Mouse (Mus musculus) hindbrain, postnatal 0 days (tissue): ENCODE measurements around the gene Arl10. TPM values are rescaled to one million over a fixed set of nuclear protein-coding genes. Genes with fewer than 3 reads are reported as not detected.
A peak's percentile ranks its signal among the peaks of the same experiment; 100 is the strongest.
"Not testable (repeated sequence)": the region's sequence is repeated elsewhere in the genome, so short reads cannot be mapped to it uniquely, and the experiment has no call there.

Source experiments
- ATAC-seq: fragments of 200-750 bp; cut with Nextera tagmentation; 2 replicates; pipeline ENCODE4 v1.8.0; 2017; ENCODE audit warnings: mild to moderate bottlenecking, moderate TSS enrichment, moderate library complexity
- DNase-seq: peaks from one replicate; pipeline ENCODE4 v3.0.0-alpha.2; 2015; ENCODE audit warnings: low spot score
- H3K27ac ChIP-seq: fragments of 300-500 bp; sonication (generic); 2 replicates; pipeline ENCODE4 v1.5.1; 2014; ENCODE audit warnings: mild to moderate bottlenecking
- H3K27me3 ChIP-seq: fragments of 300-500 bp; sonication (generic); 2 replicates; pipeline ENCODE4 v1.6.1; 2014; ENCODE audit warnings: low read length, mixed read lengths; ENCODE audit not compliant: insufficient read depth
- H3K36me3 ChIP-seq: fragments of 300-500 bp; sonication (generic); 2 replicates; pipeline ENCODE4 v1.6.1; 2014; ENCODE audit warnings: low read length, mixed read lengths; ENCODE audit not compliant: insufficient read depth
- H3K4me1 ChIP-seq: fragments of 300-500 bp; sonication (generic); 2 replicates; pipeline ENCODE4 v1.6.1; 2014; ENCODE audit warnings: antibody characterized with exemption, low read length, mixed read lengths; ENCODE audit not compliant: insufficient read depth
- H3K4me2 ChIP-seq: fragments of 300-500 bp; sonication (generic); 2 replicates; pipeline ENCODE4 v1.6.1; 2014; ENCODE audit warnings: low read depth, mild to moderate bottlenecking, low read length, moderate library complexity, mixed read lengths
- H3K4me3 ChIP-seq: fragments of 300-500 bp; sonication (generic); 2 replicates; pipeline ENCODE4 v1.5.1; 2014; ENCODE audit warnings: low read length
- H3K9ac ChIP-seq: fragments of 300-500 bp; sonication (generic); replicated peaks from 2 replicates; pipeline ENCODE4 v1.6.1; 2014; ENCODE audit warnings: mild to moderate bottlenecking, low read length, moderate library complexity, mixed read lengths
- H3K9me3 ChIP-seq: fragments of 300-500 bp; sonication (generic); 2 replicates; pipeline ENCODE4 v1.6.1; 2016; ENCODE audit warnings: low read length, mixed read lengths
- CTCF ChIP-seq: IDR thresholded peaks from 2 replicates; pipeline ENCODE4 v1.5.1; 2016; ENCODE audit warnings: antibody characterized with exemption, control low read depth, low read depth
- WGBS: fragments of 180-500 bp; shearing (Covaris S2); extraction: QIAGEN DNeasy Blood & Tissue Kit; methylation state at CpG from one replicate; pipeline ENCODE4 v1.1.7; 2014; 5-methylcytosine and 5-hydroxymethylcytosine counted together
- polyA plus RNA-seq: library from polyadenylated mRNA; unstranded; fragments of >200 nt; fragmentation: Nextera tagmentation; extraction: Ambion mirVana; gene quantifications from 2 replicates; pipeline ENCODE4 v1.2.1, GENCODE M21; 2015
- total RNA-seq: library from RNA; depleted of rRNA; stranded (reverse); fragments of >200 nt; gene quantifications from 2 replicates; pipeline ENCODE4 v1.2.3, GENCODE M21; 2014

The Arl10 gene
- total and polyA plus RNA-seq, 2 experiments from 2014 or later, result 69.7 to 159 TPM

DNA sequence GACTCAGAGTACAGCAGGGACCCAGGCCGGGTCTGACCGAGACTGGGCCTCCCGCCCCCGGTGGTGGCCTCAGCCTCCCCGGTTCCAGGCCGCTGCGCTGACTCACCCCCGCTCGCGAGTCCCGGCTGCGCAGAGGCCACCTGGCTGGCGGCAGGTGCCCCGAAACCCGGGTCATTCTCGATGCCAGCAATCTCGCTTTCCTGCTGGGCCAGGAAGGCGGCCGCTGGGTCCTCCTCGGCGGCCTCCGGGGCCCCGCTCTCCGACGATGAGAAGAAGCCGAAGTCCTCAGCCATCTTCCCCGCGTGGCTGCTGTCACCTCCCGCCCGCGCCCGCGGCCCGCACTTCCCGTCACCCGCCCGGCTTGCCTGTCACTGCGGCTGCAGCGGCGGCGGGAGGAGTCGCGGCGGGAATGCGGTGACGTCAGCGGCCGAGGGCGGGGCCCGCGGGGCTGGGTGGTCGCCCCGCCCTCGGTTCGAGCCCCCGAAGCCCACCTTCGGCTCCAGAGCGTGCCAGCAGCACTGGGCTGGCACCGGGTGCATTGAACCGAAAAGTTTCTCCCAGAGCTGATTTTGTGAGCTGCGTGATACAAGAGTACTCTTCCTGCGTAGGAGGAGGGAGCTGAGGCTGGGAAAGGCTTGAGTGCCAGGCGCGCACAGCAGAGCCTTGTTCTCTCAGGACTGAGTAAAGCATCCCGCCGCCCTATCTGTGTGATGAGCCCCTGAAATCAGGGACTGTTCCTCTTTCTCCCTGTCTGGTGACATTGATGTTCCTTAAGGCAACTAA lies 36.3 kb downstream of the Arl10 start, which contains the start of gene Cltb:
Gene Cltb (minus strand): TSS at position 373 of the 783 bp plus-strand sequence.
- Histone ChIP-seq H3K4me2 (peak within 1 kb of the TSS; percentile 74), H3K27me3 (no peaks in the 10 kb centered on the region), H3K27ac (peak within 1 kb of the TSS; percentile 86), H3K9me3 (no peaks in the 10 kb centered on the region), H3K4me3 (peak within 1 kb of the TSS; percentile 77), H3K36me3 (0 out of 2 replicates have a peak, but pooled peaks cover under 1% of the 10 kb centered on the region), H3K9ac (peak within 1 kb of the TSS; percentile 89), H3K4me1 (peaks cover 20% of the 10 kb centered on the region)
- peak; percentile 81 for ATAC-seq
- no peak for TF ChIP-seq CTCF
- WGBS, result under 1% methylated on average over 56 of the region's 66 CpGs
- peak; percentile 90 for DNase-seq

- not testable (repeated sequence) for H3K9ac ChIP-seq, H3K36me3 ChIP-seq, H3K4me2 ChIP-seq, H3K27me3 ChIP-seq, H3K9me3 ChIP-seq, ATAC-seq, H3K4me3 ChIP-seq, DNase-seq, H3K27ac ChIP-seq
- TF ChIP-seq CTCF, result peak; percentile 43
- WGBS, result 87% methylated on average over 8 of the region's 8 CpGs
- H3K4me1 ChIP-seq, result peaks cover 18% of the 10 kb centered on the region
Observed at GRCm38 (mm10) chr13:54613141-54613540, 38.3 kb downstream of the Arl10 start.

GRCm38 (mm10) chr13:54616307-54616706 lies 41.5 kb downstream of the Arl10 start:
- 80% methylated on average over 8 of the region's 8 CpGs for WGBS
- DNase-seq (no peak), ATAC-seq (no peak)
- Histone ChIP-seq H3K36me3 (no peaks in the 10 kb centered on the region), H3K4me3 (no peak overlapping the region), H3K4me1 (no peaks in the 10 kb centered on the region), H3K9me3 (no peaks in the 10 kb centered on the region), H3K4me2 (no peak overlapping the region), H3K9ac (no peak overlapping the region), H3K27me3 (no peaks in the 10 kb centered on the region), H3K27ac (no peak overlapping the region)
- TF ChIP-seq CTCF, result no peak

GRCm38 (mm10) chr13:54616998-54617397 lies 42.2 kb downstream of the Arl10 start:
- Histone ChIP-seq H3K27ac (no peak overlapping the region), H3K4me1 (no peaks in the 10 kb centered on the region), H3K9me3 (no peaks in the 10 kb centered on the region), H3K27me3 (no peaks in the 10 kb centered on the region), H3K4me2 (no peak overlapping the region), H3K9ac (no peak overlapping the region), H3K4me3 (no peak overlapping the region), H3K36me3 (no peaks in the 10 kb centered on the region)
- DNase-seq (no peak), ATAC-seq (no peak)
- peak; percentile 37; the same call in 1 of the 2 replicates for TF ChIP-seq CTCF
- 69% methylated on average over 6 of the region's 6 CpGs for WGBS

DNA sequence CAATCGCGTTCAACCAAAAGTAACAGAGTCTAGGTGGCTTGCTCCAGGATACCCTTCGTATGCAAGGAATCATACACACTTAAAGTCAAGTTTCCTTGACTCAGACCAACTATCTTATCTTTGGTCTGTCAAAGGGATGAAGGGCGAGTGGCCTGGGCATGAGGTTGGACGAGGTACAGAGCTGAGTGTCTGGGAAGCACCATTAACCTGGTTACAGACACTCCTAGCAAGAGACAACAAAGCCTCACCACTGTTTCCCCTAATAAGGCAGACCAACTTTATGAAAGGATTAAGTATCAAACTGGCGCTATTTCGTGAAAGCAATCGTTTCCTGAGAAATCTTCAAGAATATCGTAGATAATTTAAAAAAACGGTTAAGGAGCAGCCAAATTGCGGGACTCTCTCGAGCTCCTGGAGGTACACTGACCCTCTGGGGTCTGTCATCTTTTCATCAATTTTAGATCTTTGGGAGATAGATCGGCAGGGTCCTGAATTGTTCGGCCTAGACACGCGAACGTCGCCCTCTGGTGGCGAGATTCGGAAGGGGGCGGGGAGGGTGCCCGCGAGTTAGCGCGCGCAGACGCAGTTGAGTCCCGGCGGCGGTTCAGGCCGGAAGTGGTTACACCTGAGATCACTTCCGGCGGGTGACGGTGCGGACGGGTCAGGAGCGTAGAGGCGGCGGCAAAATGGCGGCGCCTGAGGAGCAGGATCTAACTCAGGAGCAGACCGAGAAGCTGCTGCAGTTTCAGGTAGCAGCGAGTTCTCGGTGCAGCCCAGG lies 46.5 kb downstream of the Arl10 start, which contains the start of gene Faf2:
Gene Faf2 (plus strand): TSS at position 630 of the 778 bp plus-strand sequence.
- H3K27me3 ChIP-seq, result no peaks in the 10 kb centered on the region
- 10% methylated on average over 44 of the region's 44 CpGs for WGBS
- peak within 1 kb of the TSS; percentile 93 for H3K9ac ChIP-seq
- H3K9me3 ChIP-seq, result no peaks in the 10 kb centered on the region
- no peaks in the 10 kb centered on the region for H3K36me3 ChIP-seq
- peak within 1 kb of the TSS; percentile 88 for H3K27ac ChIP-seq
- H3K4me1 ChIP-seq, result peaks cover 7% of the 10 kb centered on the region; the same call in 1 of the 2 replicates
- ATAC-seq, result peak; percentile 99
- H3K4me3 ChIP-seq, result peak within 1 kb of the TSS; percentile 90
- DNase-seq, result peak; percentile 99
- peak; percentile 98 for TF ChIP-seq CTCF
- H3K4me2 ChIP-seq, result peak within 1 kb of the TSS; percentile 91

- Histone ChIP-seq H3K9me3 (no peaks in the 10 kb centered on the region), H3K4me3 (peak overlapping the region; percentile 90), H3K36me3 (no peaks in the 10 kb centered on the region), H3K27ac (peak overlapping the region; percentile 88), H3K4me1 (peaks cover 7% of the 10 kb centered on the region; the same call in 1 of the 2 replicates), H3K9ac (peak overlapping the region; percentile 93), H3K4me2 (peak overlapping the region; percentile 91), H3K27me3 (no peaks in the 10 kb centered on the region)
- ATAC-seq (peak; percentile 72; the same call in 1 of the 2 replicates), DNase-seq (peak; percentile 8)
- under 1% methylated on average over 26 of the region's 27 CpGs for WGBS
- TF ChIP-seq CTCF, result no peak
Observed at GRCm38 (mm10) chr13:54621960-54622521, 47.2 kb downstream of the Arl10 start.
